Mouse (Mus musculus) ovary, adult 18-20 months (tissue): ENCODE data around the gene Rsl24d1.
"Not testable (repeated sequence)": the region's sequence is repeated elsewhere in the genome, so short reads cannot be mapped to it uniquely, and the experiment has no call there.

Source experiments
- DNase-seq: peaks from one replicate; pipeline ENCODE4 v3.0.0; 2022; ENCODE audit warnings: low spot score, mixed read lengths

Gene Rsl24d1

DNA sequence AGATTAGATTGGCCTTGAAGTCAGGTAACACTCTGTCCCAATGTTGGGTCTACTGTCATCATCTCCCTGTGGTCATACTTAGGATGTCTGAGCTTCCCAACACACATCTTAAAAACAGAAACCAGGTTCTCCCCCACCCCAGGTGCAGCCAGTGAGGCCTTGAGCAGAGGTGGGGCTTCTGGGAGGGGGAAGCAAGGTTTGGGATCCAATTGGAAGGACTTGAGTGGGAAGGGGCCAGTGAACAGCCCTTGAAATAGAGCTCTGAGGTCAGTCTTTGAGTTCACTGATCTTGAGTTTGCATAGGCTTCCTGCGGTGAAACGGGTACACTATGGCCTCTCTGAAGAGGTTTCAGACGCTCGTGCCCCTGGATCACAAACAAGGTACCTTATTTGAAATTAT, 11.0 kb upstream of the Rsl24d1 start, which contains the start of gene Gm20509:
Gene Gm20509, plus strand, starts transcription at position 290 of the 400 bp plus-strand sequence.
- DNase-seq, result no peak

DNA sequence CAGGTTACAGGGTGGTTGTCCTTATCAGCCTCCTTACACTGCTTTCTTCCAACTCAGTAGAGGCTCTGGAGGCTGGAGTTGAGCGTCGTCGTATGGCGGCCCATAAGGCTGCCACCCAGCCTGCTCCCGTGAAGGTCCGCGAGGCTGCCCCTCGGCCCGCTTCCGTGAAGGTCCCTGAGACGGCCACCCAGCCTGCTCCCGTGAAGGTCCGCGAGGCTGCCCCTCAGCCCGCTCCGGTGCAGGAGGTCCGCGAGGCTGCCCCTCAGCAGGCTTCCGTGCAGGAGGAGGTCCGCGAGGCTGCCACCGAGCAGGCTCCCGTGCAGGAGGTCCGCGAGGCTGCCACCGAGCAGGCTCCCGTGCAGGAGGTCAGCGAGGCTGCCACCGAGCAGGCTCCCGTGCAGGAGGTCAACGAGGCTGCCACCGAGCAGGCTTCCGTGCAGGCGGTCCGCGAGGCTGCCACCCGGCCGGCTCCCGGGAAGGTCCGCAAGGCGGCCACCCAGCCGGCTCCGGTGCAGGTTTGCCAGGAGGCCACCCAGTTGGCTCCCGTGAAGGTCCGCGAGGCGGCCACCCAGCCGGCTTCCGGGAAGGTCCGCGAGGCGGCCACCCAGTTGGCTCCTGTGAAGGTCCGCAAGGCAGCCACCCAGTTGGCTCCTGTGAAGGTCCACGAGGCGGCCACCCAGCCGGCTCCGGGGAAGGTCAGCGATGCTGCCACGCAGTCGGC, 9.9 kb upstream of the Rsl24d1 start:
- no peak for DNase-seq

DNA sequence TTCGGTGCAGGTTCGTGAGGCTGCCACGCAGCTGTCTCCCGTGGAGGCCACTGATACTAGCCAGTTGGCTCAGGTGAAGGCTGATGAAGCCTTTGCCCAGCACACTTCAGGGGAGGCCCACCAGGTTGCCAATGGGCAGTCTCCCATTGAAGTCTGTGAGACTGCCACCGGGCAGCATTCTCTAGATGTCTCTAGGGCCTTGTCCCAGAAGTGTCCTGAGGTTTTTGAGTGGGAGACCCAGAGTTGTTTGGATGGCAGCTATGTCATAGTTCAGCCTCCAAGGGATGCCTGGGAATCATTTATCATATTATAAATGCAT, 9.4 kb upstream of the Rsl24d1 start:
- DNase-seq, result no peak

DNA sequence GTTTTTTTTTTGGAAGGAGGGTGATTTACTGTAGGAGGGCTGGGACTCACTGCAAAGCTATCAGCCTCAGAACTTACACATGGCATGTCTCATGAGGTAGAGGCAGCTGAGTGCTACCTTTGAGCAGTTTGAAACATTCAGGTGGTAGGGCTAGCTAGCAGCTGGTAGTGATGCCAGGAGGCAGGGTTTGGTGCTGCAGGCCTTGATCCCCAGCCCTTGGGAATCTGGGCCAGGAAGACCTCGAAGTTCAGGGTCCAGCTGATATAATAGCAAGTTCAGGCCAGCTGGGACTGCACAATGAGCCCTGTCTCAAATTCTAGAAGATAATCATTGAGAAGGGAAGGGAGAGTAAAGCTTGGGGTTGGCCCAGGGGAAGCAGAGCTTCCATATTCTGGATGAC, 8.1 kb upstream of the Rsl24d1 start:
- no peak for DNase-seq

DNA sequence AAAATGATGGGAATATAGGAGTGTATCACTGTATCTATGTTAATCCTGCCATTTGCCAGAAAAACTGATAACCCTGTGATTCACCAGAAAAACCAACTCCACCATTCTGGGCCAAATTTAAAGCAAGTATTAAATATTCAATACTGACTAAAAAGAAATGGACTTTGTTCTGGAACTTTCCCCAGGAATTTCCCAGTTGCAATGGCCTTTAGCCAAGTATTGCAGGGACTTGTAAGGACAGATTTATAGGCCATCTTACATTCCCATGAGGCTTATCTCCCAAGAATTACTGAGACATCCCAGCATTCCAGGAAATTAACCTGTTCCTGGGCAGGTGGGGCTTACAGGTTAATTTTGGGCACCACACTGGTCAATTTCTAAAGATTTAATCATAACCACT, 7.5 kb upstream of the Rsl24d1 start:
- DNase-seq, result no peak

DNA sequence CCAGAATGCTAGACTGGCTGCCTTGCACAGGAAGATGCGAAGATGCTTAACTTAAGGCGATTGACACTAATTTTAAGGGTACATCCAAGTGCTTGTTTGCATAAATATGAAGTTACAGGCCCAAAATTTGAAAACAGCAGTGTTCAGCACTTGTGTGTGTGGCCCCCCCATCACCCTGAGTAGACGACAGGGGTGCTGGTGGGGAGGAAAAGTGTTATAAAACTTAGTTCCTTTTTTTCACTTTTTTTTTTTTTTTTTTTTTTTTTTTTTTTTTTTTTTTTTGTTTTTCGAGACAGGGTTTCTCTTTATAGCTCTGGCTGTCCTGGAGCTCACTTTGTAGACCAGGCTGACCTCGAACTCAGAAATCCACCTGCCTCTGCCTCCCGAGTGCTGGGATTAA, 3.5 kb downstream of the Rsl24d1 start:
- not testable (repeated sequence) for DNase-seq

DNA sequence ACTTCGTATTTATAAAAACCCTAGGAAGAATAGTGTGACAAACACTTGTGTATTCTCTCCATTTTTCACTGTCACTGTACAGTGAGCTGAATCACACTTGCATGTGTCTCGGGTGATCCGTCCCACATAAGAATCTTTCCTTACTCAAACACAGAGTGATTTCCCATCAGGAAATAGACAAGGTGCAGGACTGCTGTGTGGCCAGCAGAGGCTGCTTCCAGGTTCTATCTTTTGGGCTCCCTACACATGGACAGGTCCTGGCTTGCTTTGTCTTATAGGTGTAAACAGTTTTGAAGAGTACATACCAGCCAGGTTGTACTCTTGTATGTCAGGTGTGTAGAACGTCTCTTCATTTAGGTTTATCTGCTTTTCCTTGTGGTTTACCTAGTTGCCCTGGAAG, 4.8 kb downstream of the Rsl24d1 start:
- no peak for DNase-seq

DNA sequence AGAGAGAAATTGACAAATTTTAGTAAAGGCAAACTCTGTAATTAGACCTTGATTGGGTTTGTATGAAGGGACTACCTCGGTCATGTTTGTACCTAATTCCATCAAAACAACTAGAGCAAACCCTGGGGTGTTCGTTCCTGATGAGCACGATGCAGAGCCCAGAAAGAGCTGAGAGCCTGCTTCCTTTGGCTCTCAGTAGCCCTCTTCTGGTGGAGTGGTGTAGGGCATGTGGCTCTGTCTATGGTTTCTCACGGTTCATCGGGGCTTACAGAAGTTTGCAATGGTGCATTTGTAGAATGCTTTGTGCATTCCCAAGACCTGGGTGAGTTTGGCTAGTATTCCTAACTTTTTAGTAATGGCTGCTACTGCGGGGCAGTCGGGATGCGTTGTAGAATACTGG, 8.5 kb downstream of the Rsl24d1 start:
- DNase-seq, result no peak

DNA sequence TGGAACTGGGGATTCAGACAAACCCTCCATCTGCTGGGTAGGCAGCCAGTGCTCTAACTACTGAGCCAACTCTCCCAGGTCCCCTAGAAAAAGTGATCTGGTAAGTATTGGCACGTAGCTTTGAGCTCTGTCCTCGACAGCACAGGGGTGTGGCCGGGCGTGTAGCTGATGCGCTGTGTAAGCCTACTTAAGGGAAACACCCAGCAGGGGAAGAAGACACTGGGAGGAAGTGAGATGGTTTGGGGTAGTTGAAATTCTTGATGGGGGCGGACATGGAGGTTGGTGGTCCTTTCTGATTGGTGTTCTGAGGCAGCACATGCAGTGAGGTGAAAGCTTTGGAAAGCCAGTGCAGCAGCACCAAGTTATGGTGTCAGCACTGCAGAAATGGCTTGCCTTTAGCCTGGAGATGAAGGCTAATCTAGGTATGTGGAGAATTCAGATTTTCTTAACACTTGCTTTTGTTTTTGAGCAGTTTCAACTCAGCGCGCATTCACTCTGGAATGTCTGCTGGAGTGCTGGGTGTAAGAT, 11.9 kb downstream of the Rsl24d1 start:
- no peak for DNase-seq

DNA sequence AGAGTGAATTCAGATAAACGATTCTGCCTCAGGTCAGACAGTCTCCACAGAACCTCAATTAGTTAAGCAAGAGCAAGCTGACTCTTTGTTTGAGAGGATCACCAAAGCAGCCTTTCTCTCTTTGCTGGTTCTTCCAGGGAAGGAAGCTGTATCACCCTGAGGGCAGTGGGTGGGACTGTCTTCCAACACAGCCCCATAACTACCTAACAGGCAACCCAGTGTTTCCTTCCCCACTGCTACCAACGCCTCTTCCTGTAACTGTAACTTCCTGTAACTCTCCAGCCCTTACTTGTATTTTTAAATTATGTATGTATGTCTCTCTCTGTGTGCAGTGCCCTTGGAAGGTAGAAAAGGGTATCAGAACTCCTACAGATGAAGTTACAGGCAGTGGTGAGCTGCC, 14.2 kb downstream of the Rsl24d1 start:
- DNase-seq, result no peak

DNA sequence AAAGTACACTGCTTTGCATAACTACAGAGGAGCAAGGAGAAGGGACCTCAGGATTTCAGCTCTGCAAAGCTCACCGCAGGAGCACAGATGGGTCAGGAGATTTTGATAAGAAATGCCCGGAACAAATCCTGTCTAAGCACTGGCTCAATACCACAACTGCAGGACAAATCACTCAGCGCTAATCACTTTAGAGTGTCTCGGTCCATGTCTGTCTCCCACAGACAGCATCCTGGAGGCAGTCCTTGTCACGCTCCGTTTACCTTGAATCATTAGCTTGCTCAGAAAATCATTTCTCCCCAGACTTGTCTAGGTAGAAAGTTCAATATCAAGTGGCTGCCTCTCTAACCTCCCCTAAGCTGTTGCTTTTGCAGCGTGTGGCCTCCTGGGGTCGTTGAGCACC, 16.6 kb downstream of the Rsl24d1 start:
- no peak for DNase-seq

DNA sequence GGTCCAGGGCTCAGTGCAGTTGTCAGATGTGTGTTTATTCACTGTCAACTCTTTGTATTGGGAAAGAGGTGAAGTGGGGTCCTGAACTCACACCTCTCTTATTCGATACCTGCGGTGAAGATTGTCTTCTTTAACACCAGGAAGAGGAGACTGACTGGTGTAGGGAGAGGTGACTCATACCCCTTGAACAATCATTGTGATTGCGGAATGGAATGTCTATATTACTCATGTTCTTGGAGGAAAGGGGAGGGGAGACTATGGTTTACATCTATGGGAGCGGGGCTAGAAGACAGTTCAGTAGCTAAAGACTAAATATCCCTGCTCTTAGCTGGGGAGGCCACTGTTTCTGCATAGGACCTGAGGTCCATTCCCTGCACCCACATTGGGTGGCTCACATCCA, 17.3 kb downstream of the Rsl24d1 start:
- DNase-seq, result no peak

DNA sequence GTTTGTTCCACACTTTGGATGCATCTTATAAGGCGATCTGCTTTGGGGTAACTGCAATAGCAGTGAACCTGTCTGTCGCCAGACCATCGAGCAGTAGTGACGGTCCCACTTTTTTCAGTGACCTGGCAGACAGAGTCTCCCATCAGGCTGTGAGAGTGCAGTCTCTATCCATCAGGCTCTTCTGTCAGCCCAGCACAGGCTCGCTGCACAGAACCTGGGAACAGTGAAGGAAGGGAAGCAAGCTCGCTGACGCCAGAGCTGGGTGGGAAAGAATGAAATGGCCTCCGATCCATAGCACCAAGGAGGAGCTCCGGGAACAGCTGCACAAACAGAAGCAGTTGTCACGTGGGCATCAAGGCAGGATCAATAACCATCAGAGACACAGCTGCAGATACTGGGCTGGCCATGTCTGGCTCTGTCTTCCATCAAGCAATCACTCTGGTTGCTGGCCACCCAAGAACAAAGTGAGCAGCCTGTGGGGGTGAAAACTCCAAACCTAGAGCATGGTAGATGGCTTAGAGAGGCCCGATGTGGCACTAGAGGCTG, 24.2 kb downstream of the Rsl24d1 start:
- no peak for DNase-seq

DNA sequence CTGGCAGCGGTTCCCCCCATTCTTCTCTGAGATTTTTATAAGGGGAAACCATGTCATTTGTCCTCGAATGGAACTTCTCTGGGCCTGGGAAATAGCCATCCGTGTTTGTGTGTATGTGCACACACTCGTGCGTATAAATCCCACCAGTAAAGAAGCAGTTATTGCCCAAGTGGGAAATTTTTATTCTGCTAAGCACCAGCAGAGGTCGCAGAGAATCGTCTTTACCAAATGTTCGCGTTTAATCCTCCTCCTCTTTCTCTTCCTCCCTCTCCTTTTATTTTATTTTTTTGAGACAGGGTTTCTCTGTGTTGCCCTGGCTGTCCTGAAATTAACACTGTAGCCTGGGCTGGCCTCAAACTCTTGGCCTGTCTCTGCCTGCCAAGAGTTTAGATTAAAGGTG, 41.1 kb downstream of the Rsl24d1 start:
- DNase-seq, result no peak

DNA sequence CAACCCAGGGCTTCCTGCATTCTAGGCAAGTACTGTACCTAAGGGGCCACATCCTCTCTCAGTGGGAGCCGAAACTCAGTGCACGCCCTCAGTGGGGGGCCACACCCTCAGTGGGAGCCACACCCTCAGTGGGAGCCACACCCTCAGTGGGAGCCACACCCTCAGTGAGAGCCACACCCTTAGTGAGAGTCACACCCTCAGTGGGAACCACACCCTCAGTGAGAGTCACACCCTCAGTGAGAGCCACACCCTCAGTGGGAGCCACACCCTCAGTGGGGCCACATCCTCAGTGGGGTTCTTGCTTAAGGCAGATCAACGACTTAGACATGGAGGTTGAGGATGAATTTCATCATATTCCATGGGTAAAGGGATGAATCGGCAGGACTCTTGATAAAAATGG, 44.7 kb downstream of the Rsl24d1 start:
- no peak for DNase-seq

DNA sequence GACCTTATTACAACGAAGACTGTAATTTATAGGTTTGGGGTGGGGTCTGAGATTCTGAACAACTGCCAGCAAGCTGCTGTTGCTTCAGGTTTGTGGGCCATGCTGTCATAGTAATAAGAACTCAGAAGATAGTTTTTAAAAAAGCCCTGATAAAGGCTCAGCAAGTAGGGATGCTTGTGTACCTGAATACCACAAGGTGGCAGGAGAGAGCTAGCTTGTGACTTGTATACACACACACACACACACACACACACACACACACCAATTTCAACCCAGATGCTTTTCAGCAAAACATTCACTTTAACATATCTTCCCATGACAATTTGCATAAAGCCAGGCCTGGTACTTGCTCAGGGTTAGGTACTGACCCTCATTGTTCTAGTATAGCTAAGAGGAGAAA, 46.0 kb downstream of the Rsl24d1 start:
- DNase-seq, result no peak

DNA sequence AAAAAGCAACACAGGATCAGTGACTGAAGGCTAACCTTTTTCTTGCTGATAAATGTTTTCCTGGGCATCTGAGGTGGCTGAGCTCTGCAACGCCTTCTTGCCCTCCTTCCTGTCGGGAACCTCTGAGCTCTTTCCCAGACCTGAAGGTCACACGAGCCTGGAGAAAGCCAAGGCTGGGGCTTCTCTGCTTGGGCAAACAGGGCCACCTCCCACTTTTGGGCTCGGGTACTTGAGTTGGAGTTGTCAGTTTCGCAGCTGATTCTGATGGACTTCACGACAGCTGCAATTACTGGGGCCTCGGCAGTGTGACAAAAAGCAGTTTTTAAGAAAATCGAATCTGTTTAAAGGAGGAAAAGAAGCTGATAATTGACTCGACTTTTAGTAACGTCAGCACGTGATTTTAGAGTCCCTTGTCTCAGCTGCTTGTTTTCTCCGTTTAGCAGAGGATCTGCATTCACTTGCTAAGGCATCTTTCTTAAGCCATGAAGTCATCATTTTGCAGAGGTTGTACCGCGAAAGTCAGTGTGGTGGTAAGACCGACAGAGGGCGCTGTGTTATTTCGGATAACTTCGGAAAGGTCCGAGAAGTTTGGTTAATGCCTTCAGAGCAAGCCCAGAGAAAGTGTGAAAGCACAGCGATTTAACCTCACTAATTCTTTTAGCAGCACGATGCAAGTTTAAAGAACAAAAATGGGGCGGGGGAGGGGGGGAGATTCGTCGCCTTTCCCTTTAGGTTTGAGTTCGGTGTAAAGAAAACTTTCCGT, 49.5 kb downstream of the Rsl24d1 start:
- DNase-seq, result peak; percentile 38

DNA sequence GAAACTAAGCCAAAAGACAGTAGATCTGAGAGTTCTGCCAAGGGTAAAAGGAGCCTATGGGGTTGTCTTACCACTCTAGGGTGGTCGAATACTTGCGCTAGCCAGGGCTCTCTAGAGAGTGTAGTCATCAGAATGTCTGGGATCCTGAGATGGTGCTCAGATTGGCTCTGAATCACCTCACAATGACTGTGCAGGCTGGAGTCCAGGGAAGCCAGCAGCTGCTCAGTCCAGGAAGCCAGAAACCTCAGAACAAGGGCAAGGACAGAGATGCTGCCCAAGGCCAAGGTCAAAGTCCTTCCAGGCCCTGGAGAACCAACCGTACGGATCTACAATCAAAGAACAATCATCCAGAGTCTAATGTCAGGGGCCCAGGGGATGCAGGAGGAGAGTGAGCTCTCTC, 52.4 kb downstream of the Rsl24d1 start:
- peak; percentile 23 for DNase-seq
